In the genomic region with DNA sequence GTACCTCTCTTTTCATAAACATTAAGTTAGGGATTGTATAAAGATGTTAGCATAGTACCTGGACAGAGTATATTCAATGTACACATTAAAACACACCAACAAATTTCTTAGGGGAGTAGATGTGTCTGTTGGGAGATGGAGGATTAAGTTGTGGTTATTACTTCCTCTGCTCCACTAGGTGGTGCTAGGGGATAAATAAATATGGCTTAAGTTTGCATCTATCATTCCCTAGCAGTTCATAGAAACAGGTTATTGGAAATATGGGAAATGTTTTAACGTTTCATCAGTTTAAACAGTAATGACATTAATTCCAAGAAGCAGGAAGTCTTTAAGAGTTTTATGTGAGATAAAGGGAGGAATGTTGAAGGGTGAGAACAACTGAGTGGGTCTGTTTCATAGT, we compare ENCODE assay signal across 12 mouse cellular contexts. TPM values are rescaled to one million over a fixed set of nuclear protein-coding genes. Genes with fewer than 3 reads are reported as not detected.
DNase-seq lines count a peak whose midpoint lies in the region; ATAC-seq and TF ChIP-seq lines count a peak whose summit lies in the region.
"Had no signal": no experiment of that assay in that cellular context is flagged by ENCODE, and none has a peak within 500 bp of the region (broad histone marks: within the 10 kb centered on the region; RNA-seq: fewer than 3 reads in every experiment).

No protein-coding gene starts in this region.

- no peak overlapping the region for H3K27ac ChIP-seq in hindbrain, embryonic 14.5 days
- no peak overlapping the region for H3K27ac ChIP-seq in hindbrain, embryonic 12.5 days
- H3K27ac ChIP-seq: embryonic facial prominence, embryonic 13.5 days; heart, embryonic 13.5 days had no signal

- no peaks in the 10 kb centered on the region for H3K9me3 ChIP-seq in hindbrain, embryonic 14.5 days (ENCODE audit: control insufficient read depth, low read length)
- no peaks in the 10 kb centered on the region for H3K9me3 ChIP-seq in hindbrain, embryonic 12.5 days (replicated peaks)
- H3K9me3 ChIP-seq: embryonic facial prominence, embryonic 13.5 days; heart, embryonic 13.5 days had no signal

- DNase-seq in hindbrain, embryonic 14.5 days (ENCODE audit: low spot score): peak; percentile 76
- DNase-seq in A20 (ENCODE audit: low read depth, low spot score) (peak; percentile 41), Patski (ENCODE audit: low read depth, low spot score) (no peak)
- peak; percentile 16 for DNase-seq in hindlimb bud, embryonic 11.5 days (ENCODE audit: extremely low spot score, low read depth, low spot score)
- no peak for DNase-seq in left cerebral cortex, adult 18-20 months (ENCODE audit: low spot score in 2 of 2)
- DNase-seq in right cerebral cortex, postnatal 4 days: no peak
- no peak for DNase-seq in T-cell, adult 2 months (ENCODE audit: low spot score)
- DNase-seq: kidney, postnatal 14 days; lung, postnatal 36 days had no signal

- TF ChIP-seq CTCF in Patski (IDR thresholded peaks at IDR 0.05): peak; percentile 31

- peaks cover 63% of the 10 kb centered on the region for H3K36me3 ChIP-seq in hindbrain, embryonic 14.5 days (replicated peaks; ENCODE audit: control insufficient read depth, insufficient read depth)
- peaks cover 36% of the 10 kb centered on the region for H3K36me3 ChIP-seq in hindbrain, embryonic 12.5 days

- POLR2A ChIA-PET in Patski (lab: Charles Lee): no interaction called here

- ATAC-seq in hindbrain, embryonic 14.5 days (ENCODE audit: low FRiP score): no peak
- ATAC-seq in hindbrain, embryonic 12.5 days (ENCODE audit: low FRiP score): no peak
- no peak for ATAC-seq in Patski

- H3K4me2 ChIP-seq in hindbrain, embryonic 14.5 days (replicated peaks): no peak overlapping the region
- H3K4me2 ChIP-seq in hindbrain, embryonic 12.5 days (replicated peaks): no peak overlapping the region
- H3K4me2 ChIP-seq: embryonic facial prominence, embryonic 13.5 days; heart, embryonic 13.5 days had no signal

- in situ Hi-C loops in Patski (cut with MboI; ENCODE audit: low pct_unique_long_range_greater_than_20kb): no loop called here

- no peak overlapping the region for H3K4me3 ChIP-seq in hindbrain, embryonic 14.5 days (replicated peaks; ENCODE audit: low read length)
- no peak overlapping the region for H3K4me3 ChIP-seq in hindbrain, embryonic 12.5 days
- H3K4me3 ChIP-seq: embryonic facial prominence, embryonic 13.5 days; heart, embryonic 13.5 days had no signal

- CTCF ChIA-PET in Patski (lab: Charles Lee): interaction anchor here (2.1 kb wide), 1 partner anchor 436 kb away, joined by 12 read pairs; no protein-coding TSS in a partner anchor

- no peaks in the 10 kb centered on the region for H3K27me3 ChIP-seq in hindbrain, embryonic 14.5 days (ENCODE audit: control insufficient read depth, insufficient read depth, low read length)
- H3K27me3 ChIP-seq in hindbrain, embryonic 12.5 days: no peaks in the 10 kb centered on the region
- no peaks in the 10 kb centered on the region for H3K27me3 ChIP-seq in Patski
- H3K27me3 ChIP-seq: embryonic facial prominence, embryonic 13.5 days; heart, embryonic 13.5 days had no signal

- 29% methylated on average over 1 of the region's 1 CpGs for WGBS in hindbrain, embryonic 14.5 days
- 50% methylated on average over 1 of the region's 1 CpGs for WGBS in hindbrain, embryonic 12.5 days

- no peak overlapping the region for H3K9ac ChIP-seq in hindbrain, embryonic 14.5 days
- H3K9ac ChIP-seq in hindbrain, embryonic 12.5 days: no peak overlapping the region
- H3K9ac ChIP-seq: embryonic facial prominence, embryonic 13.5 days; heart, embryonic 13.5 days had no signal

- no peaks in the 10 kb centered on the region for H3K4me1 ChIP-seq in hindbrain, embryonic 14.5 days (replicated peaks; ENCODE audit: control insufficient read depth, insufficient read depth, low read length)
- no peaks in the 10 kb centered on the region for H3K4me1 ChIP-seq in hindbrain, embryonic 12.5 days
- H3K4me1 ChIP-seq: embryonic facial prominence, embryonic 13.5 days; heart, embryonic 13.5 days had no signal

RNA-seq across cellular contexts. Expression of gene Azi2, which starts 13.0 kb away (rescaled TPM):
- polyA plus RNA-seq in hindbrain, embryonic 14.5 days (2014; fragmentation: Nextera tagmentation; extraction: Ambion mirVana): 81.6 and 89.4 TPM in 2 replicates
- 79.0 and 86.6 TPM in 2 replicates for polyA plus RNA-seq in hindbrain, embryonic 12.5 days (2016; fragmentation: Nextera tagmentation; extraction: Ambion mirVana)
- polyA plus RNA-seq in Patski (2021): 65.0 TPM
- 10 to 100 TPM; 68.8 to 70.0 TPM for total RNA-seq in left cerebral cortex, adult 18-20 months (2021)

Comparison
In these comparisons a context has a peak if more than half of its experiments do, and no peak if none do; other contexts are left out.
1. DNase-seq: peak in hindbrain, embryonic 14.5 days (single experiment), A20 (single experiment) and hindlimb bud, embryonic 11.5 days (single experiment); none in Patski (single experiment), left cerebral cortex, adult 18-20 months (0 of 2), right cerebral cortex, postnatal 4 days (single experiment) and T-cell, adult 2 months (single experiment).